Mouse (Mus musculus) liver, embryonic 14.5 days (tissue): ENCODE results near the gene Kcnma1. TPM values are rescaled to one million over a fixed set of nuclear protein-coding genes. Genes with fewer than 3 reads are reported as not detected.

Source experiments
- ATAC-seq: fragments of 200-750 bp; cut with Nextera tagmentation; 2 replicates; pipeline ENCODE4 v1.8.0; 2017; ENCODE audit warnings: moderate number of reproducible peaks, mild to moderate bottlenecking, moderate library complexity; ENCODE audit not compliant: insufficient read depth
- DNase-seq, 3 experiments: peaks; one replicate each; pipeline ENCODE4 v3.0.0-alpha.2; 2012 to 2013; ENCODE audit warnings: low read depth in 3 of 3, low spot score in 3 of 3
- H3K27ac ChIP-seq: fragments of 300-500 bp; sonication (generic); 2 replicates; pipeline ENCODE4 v1.5.1; 2014; ENCODE audit warnings: moderate library complexity, mild to moderate bottlenecking, control low read depth, inconsistent platforms
- H3K27me3 ChIP-seq: fragments of 300-500 bp; sonication (generic); 2 replicates; pipeline ENCODE4 v1.6.1; 2014; ENCODE audit warnings: mild to moderate bottlenecking, low read length, moderate library complexity; ENCODE audit not compliant: control insufficient read depth, insufficient read depth
- H3K36me3 ChIP-seq: fragments of 300-500 bp; sonication (generic); replicated peaks from 2 replicates; pipeline ENCODE4 v1.6.1; 2014; ENCODE audit warnings: low read depth; ENCODE audit not compliant: control insufficient read depth, insufficient read depth
- H3K4me1 ChIP-seq, 2 experiments: fragments of 200-500 bp in 1 of 2; fragments of 300-500 bp in 1 of 2; sonication (generic) in 1 of 2; replicated peaks; 2 replicates each; pipeline ENCODE4 v1.6.1; 2012 to 2014; ENCODE audit warnings: antibody characterized with exemption in 1 of 2, inconsistent platforms in 1 of 2, low read length in 1 of 2; ENCODE audit not compliant: control insufficient read depth in 2 of 2, insufficient read depth in 2 of 2
- H3K4me2 ChIP-seq: fragments of 300-500 bp; sonication (generic); 2 replicates; pipeline ENCODE4 v1.6.1; 2014; ENCODE audit warnings: low read depth, mild to moderate bottlenecking, control low read depth, moderate library complexity
- H3K4me3 ChIP-seq, 2 experiments: fragments of 200-500 bp in 1 of 2; fragments of 300-500 bp in 1 of 2; sonication (generic) in 1 of 2; 2 replicates each; pipeline ENCODE4 v1.5.1; 2012 to 2014; ENCODE audit warnings: low read depth in 2 of 2, low read length in 2 of 2, mild to moderate bottlenecking in 2 of 2, control low read depth in 1 of 2, inconsistent platforms in 1 of 2, moderate library complexity in 1 of 2; ENCODE audit not compliant: insufficient read depth in 1 of 2
- H3K9ac ChIP-seq: fragments of 300-500 bp; sonication (generic); replicated peaks from 2 replicates; pipeline ENCODE4 v1.6.1; 2014; ENCODE audit warnings: mild to moderate bottlenecking, control low read depth, moderate library complexity
- H3K9me3 ChIP-seq: fragments of 300-500 bp; sonication (generic); 2 replicates; pipeline ENCODE4 v1.6.1; 2016; ENCODE audit warnings: low read length, mixed read lengths; ENCODE audit not compliant: control insufficient read depth
- CTCF ChIP-seq: IDR thresholded peaks from 2 replicates; pipeline ENCODE4 v1.5.1; 2016; ENCODE audit warnings: antibody characterized with exemption, low read depth, control low read depth
- EP300 ChIP-seq: IDR thresholded peaks from 2 replicates; pipeline ENCODE4 v1.6.1; 2016; ENCODE audit warnings: antibody characterized with exemption, low read depth
- WGBS: fragments of 180-500 bp; shearing (Covaris S2); extraction: QIAGEN DNeasy Blood & Tissue Kit; methylation state at CpG from one replicate; pipeline ENCODE4 v1.1.7; 2014; ENCODE audit not compliant: insufficient replicate concordance; 5-methylcytosine and 5-hydroxymethylcytosine counted together
- polyA plus RNA-seq, 2 experiments: library from polyadenylated mRNA; depleted of rRNA in 1 of 2; stranded (reverse) in 1 of 2; unstranded in 1 of 2; fragments of >200 nt; fragmentation: Nextera tagmentation in 1 of 2; extraction: Ambion mirVana in 1 of 2; gene quantifications; 2 replicates each; pipeline versions ENCODE4 v1.2.1 to v1.2.3; 2012 to 2014

The Kcnma1 gene
- polyA plus RNA-seq, 2 experiments, result 0.03 TPM; not detected in 1

GRCm38 (mm10) chr14:23521080-23521684, 493.1 kb downstream of the Kcnma1 start:
- H3K4me1 ChIP-seq, result no peaks in the 10 kb centered on the region
- no peaks in the 10 kb centered on the region for H3K27me3 ChIP-seq
- no peak overlapping the region for H3K4me2 ChIP-seq
- H3K9me3 ChIP-seq, result no peaks in the 10 kb centered on the region
- no peaks in the 10 kb centered on the region for H3K36me3 ChIP-seq
- DNase-seq (no peak), ATAC-seq (no peak)
- H3K4me3 ChIP-seq, result no peak overlapping the region
- no peak overlapping the region for H3K27ac ChIP-seq
- no peak for TF ChIP-seq EP300
- TF ChIP-seq CTCF, result no peak
- H3K9ac ChIP-seq, result no peak overlapping the region
- WGBS, result 53% methylated on average over 10 of the region's 10 CpGs

DNA sequence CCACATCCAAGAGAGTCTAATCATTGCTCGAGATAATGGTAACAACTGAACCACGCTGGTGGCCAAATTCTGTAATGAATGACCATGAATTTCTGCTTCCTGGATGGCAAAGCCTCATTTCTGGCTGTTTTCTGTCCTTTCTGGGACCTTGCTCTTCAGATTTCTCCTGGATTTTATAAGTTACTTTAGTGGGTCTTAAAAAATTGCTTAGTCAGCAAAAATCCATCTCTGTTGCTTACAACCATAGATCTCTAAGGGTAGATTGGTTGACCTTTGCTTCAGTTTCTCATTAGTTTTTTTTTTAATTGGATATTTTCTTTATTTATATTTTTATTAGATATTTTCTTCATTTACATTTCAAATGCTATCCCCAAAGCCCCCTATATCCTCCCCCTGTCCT, 496.9 kb downstream of the Kcnma1 start:
- Histone ChIP-seq H3K4me1 (no peaks in the 10 kb centered on the region), H3K4me2 (no peak overlapping the region), H3K9ac (no peak overlapping the region), H3K27ac (no peak overlapping the region), H3K4me3 (no peak overlapping the region), H3K9me3 (no peaks in the 10 kb centered on the region), H3K36me3 (no peaks in the 10 kb centered on the region), H3K27me3 (no peaks in the 10 kb centered on the region)
- ATAC-seq, result no peak
- DNase-seq, result no peak
- TF ChIP-seq EP300, result no peak
- TF ChIP-seq CTCF, result no peak
- 59% methylated on average over 2 of the region's 2 CpGs for WGBS

GRCm38 (mm10) chr14:23509792-23510191, 504.5 kb downstream of the Kcnma1 start:
- DNase-seq (no peak), ATAC-seq (no peak)
- no peak overlapping the region for H3K4me2 ChIP-seq
- no peak overlapping the region for H3K4me3 ChIP-seq
- TF ChIP-seq EP300 (no peak), CTCF (no peak)
- H3K27me3 ChIP-seq, result no peaks in the 10 kb centered on the region
- no peak overlapping the region for H3K27ac ChIP-seq
- no peaks in the 10 kb centered on the region for H3K36me3 ChIP-seq
- H3K9me3 ChIP-seq, result no peaks in the 10 kb centered on the region
- 63% methylated on average over 5 of the region's 5 CpGs for WGBS
- H3K4me1 ChIP-seq, result no peaks in the 10 kb centered on the region
- H3K9ac ChIP-seq, result no peak overlapping the region

- Histone ChIP-seq H3K9ac (no peak overlapping the region), H3K4me1 (no peaks in the 10 kb centered on the region), H3K4me2 (no peak overlapping the region), H3K27me3 (no peaks in the 10 kb centered on the region), H3K4me3 (no peak overlapping the region), H3K9me3 (no peaks in the 10 kb centered on the region), H3K36me3 (no peaks in the 10 kb centered on the region), H3K27ac (no peak overlapping the region)
- 32% methylated on average over 8 of the region's 8 CpGs for WGBS
- no peak for ATAC-seq
- no peak for TF ChIP-seq EP300
- TF ChIP-seq CTCF, result no peak
- DNase-seq, result no peak
Observed at GRCm38 (mm10) chr14:23502236-23502790, 512.0 kb downstream of the Kcnma1 start.

DNA sequence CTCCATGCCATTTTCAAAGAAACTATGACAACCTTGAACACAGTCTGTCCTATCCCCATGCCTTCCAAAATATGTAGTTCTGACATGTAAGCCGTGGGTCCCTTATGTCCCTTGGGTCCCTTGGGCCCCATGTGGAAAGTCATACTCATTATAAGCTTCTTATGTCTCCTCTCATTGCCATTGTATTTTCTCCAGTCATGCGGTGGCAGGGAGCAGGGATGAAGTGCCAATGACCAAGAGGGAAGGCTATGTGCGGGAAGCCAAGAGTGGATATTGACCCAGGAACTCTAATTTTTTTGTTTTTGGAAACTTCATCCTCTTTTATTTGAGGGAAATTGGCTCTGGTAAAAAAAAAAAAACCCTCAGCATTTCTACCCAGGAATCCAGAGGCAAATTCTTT, 517.5 kb downstream of the Kcnma1 start:
- ATAC-seq (no peak), DNase-seq (no peak)
- Histone ChIP-seq H3K4me3 (no peak overlapping the region), H3K4me2 (no peak overlapping the region), H3K36me3 (no peaks in the 10 kb centered on the region), H3K27me3 (no peaks in the 10 kb centered on the region), H3K9me3 (no peaks in the 10 kb centered on the region), H3K27ac (no peak overlapping the region), H3K9ac (no peak overlapping the region), H3K4me1 (no peaks in the 10 kb centered on the region)
- no peak for TF ChIP-seq CTCF
- no peak for TF ChIP-seq EP300
- 63% methylated on average over 3 of the region's 3 CpGs for WGBS
